Mouse (Mus musculus): Measurements from ENCODE around the gene Vdac2. TPM values are rescaled to one million over a fixed set of nuclear protein-coding genes. Genes with fewer than 3 reads are reported as not detected.

Vdac2 gene
- total RNA-seq, 2 experiments from 2014 or later = 395 to 477 TPM

- no peak for ATAC-seq (replicated peaks; ENCODE audit: poor library complexity)
These were observed 25.5 kb downstream of the Vdac2 start for GRCm38 (mm10) chr14:21850419-21851127.

GRCm38 (mm10) chr14:21851996-21852791 lies 27.2 kb downstream of the Vdac2 start:
- peak; percentile 3; the same call in 1 of the 2 replicates for ATAC-seq (replicated peaks; ENCODE audit: poor library complexity)

GRCm38 (mm10) chr14:21853456-21854109 lies 28.5 kb downstream of the Vdac2 start:
- ATAC-seq (replicated peaks; ENCODE audit: poor library complexity) = peak; percentile 57

GRCm38 (mm10) chr14:21854271-21854670 lies 29.2 kb downstream of the Vdac2 start:
- no peak for ATAC-seq (replicated peaks; ENCODE audit: poor library complexity)

GRCm38 (mm10) chr14:21855961-21856360 lies 30.9 kb downstream of the Vdac2 start:
- no peak for ATAC-seq (replicated peaks; ENCODE audit: poor library complexity)

- no peak for ATAC-seq (replicated peaks; ENCODE audit: poor library complexity)
These were observed 31.8 kb downstream of the Vdac2 start for GRCm38 (mm10) chr14:21856886-21857285.

- ATAC-seq (replicated peaks; ENCODE audit: poor library complexity) = no peak
These were observed 41.3 kb downstream of the Vdac2 start for GRCm38 (mm10) chr14:21866291-21866690.

GRCm38 (mm10) chr14:21866816-21867215 lies 41.8 kb downstream of the Vdac2 start:
- no peak for ATAC-seq (replicated peaks; ENCODE audit: poor library complexity)

GRCm38 (mm10) chr14:21890430-21890829 lies 65.4 kb downstream of the Vdac2 start:
- ATAC-seq (replicated peaks; ENCODE audit: poor library complexity) = peak; percentile 98

GRCm38 (mm10) chr14:21891581-21892340 lies 66.7 kb downstream of the Vdac2 start:
- ATAC-seq (replicated peaks; ENCODE audit: poor library complexity) = no peak

- ATAC-seq (replicated peaks; ENCODE audit: poor library complexity) = no peak
These were observed 67.3 kb downstream of the Vdac2 start for GRCm38 (mm10) chr14:21892341-21892659.

Other genes with a start within 250 kb of the Vdac2 start
- gene Dupd1, start 110.7 kb upstream of the Vdac2 start, total RNA-seq (2015) = not detected in 2 replicates
- not detected in 2 replicates for gene Dupd1, start 110.7 kb upstream of the Vdac2 start, total RNA-seq (2017)
- 6.2 and 10.3 TPM in 2 replicates for gene Samd8, start 74.7 kb upstream of the Vdac2 start, total RNA-seq (2015)
- 4.4 and 8.7 TPM in 2 replicates for gene Samd8, start 74.7 kb upstream of the Vdac2 start, total RNA-seq (2017)
- not detected in 2 replicates for gene Dusp13, start 74.1 kb upstream of the Vdac2 start, total RNA-seq (2015)
- gene Dusp13, start 74.1 kb upstream of the Vdac2 start, total RNA-seq (2017) = not detected in 2 replicates
- 40.7 and 50.8 TPM in 2 replicates for gene Comtd1, start 23.7 kb downstream of the Vdac2 start, total RNA-seq (2015)
- 23.5 and 30.2 TPM in 2 replicates for gene Comtd1, start 23.7 kb downstream of the Vdac2 start, total RNA-seq (2017)
- gene Zfp503, start 164.4 kb downstream of the Vdac2 start, total RNA-seq (2015) = 0.30 and 0.44 TPM in 2 replicates
- 0.03 and 0.12 TPM in 2 replicates for gene Zfp503, start 164.4 kb downstream of the Vdac2 start, total RNA-seq (2017)
- gene Lrmda, start 194.5 kb downstream of the Vdac2 start, total RNA-seq (2015) = 25.9 and 27.0 TPM in 2 replicates
- gene Lrmda, start 194.5 kb downstream of the Vdac2 start, total RNA-seq (2017) = 14.6 and 20.9 TPM in 2 replicates